Mouse (Mus musculus) liver, adult 2 months (tissue): Measurements from ENCODE around the gene Esrp2. TPM values are rescaled to one million over a fixed set of nuclear protein-coding genes. Genes with fewer than 3 reads are reported as not detected.
A peak's percentile ranks its signal among the peaks of the same experiment; 100 is the strongest.

Experiments
- DNase-seq: peaks from one replicate; pipeline ENCODE4 v3.0.0-alpha.2; 2011; ENCODE audit warnings: low read depth, low spot score; ENCODE audit errors: extremely low read depth
- H3K27ac ChIP-seq: fragments of 200-500 bp; replicated peaks from 2 replicates; pipeline ENCODE4 v1.5.1; 2012; ENCODE audit warnings: low read depth, mild to moderate bottlenecking, control low read depth, inconsistent platforms, low read length; ENCODE audit not compliant: insufficient read depth
- H3K27me3 ChIP-seq: fragments of 200-500 bp; 2 replicates; pipeline ENCODE4 v1.6.1; 2012; ENCODE audit warnings: mild to moderate bottlenecking, moderate library complexity, low read length, inconsistent platforms; ENCODE audit not compliant: control insufficient read depth, insufficient read depth
- H3K36me3 ChIP-seq: fragments of 200-500 bp; 2 replicates; pipeline ENCODE4 v1.6.1; 2012; ENCODE audit warnings: low read length, inconsistent platforms; ENCODE audit not compliant: control insufficient read depth, insufficient read depth
- H3K4me1 ChIP-seq: fragments of 200-500 bp; 2 replicates; pipeline ENCODE4 v1.6.1; 2011; ENCODE audit warnings: low read length; ENCODE audit not compliant: control insufficient read depth, insufficient read depth
- H3K4me3 ChIP-seq: fragments of 200-500 bp; 2 replicates; pipeline ENCODE4 v1.5.1; 2011; ENCODE audit warnings: low read depth, mild to moderate bottlenecking, control low read depth, low read length, moderate library complexity; ENCODE audit not compliant: insufficient read depth
- H3K79me2 ChIP-seq: fragments of 200-500 bp; 2 replicates; pipeline ENCODE4 v1.6.1; 2012; ENCODE audit warnings: inconsistent platforms, mild to moderate bottlenecking, low read length, moderate library complexity; ENCODE audit not compliant: control insufficient read depth, insufficient read depth
- H3K9ac ChIP-seq: fragments of 200-500 bp; 2 replicates; pipeline ENCODE4 v1.6.1; 2012; ENCODE audit warnings: low read depth, mild to moderate bottlenecking, control low read depth, inconsistent platforms, low read length
- CTCF ChIP-seq: fragments of 200-500 bp; IDR thresholded peaks from 2 replicates; pipeline ENCODE4 v1.5.1; 2011; ENCODE audit warnings: low read depth, low read length, control low read depth
- POLR2A ChIP-seq: fragments of 200-500 bp; IDR thresholded peaks from 2 replicates; pipeline ENCODE4 v1.6.1; 2011; ENCODE audit warnings: low read length, control low read depth; ENCODE audit not compliant: insufficient read depth; ENCODE audit errors: extremely low read depth
- WGBS: fragments of 180-500 bp; shearing (Covaris S2); methylation state at CpG from one replicate; pipeline ENCODE4 v1.1.7; 2018; 5-methylcytosine and 5-hydroxymethylcytosine counted together
- polyA plus RNA-seq: library from polyadenylated mRNA; depleted of rRNA; stranded (reverse); fragments of >200 nt; gene quantifications from 2 replicates; pipeline ENCODE4 v1.2.3, GENCODE M21; 2012; rRNA removed
- total RNA-seq: library from RNA; depleted of rRNA; stranded (reverse); fragments of >200 nt; gene quantifications from 2 replicates; pipeline ENCODE4 v1.2.3, GENCODE M21; 2014; rRNA removed

Esrp2 gene
- total RNA-seq (43.6 and 50.5 TPM in 2 replicates), polyA plus RNA-seq (76.8 and 86.2 TPM in 2 replicates)

DNA sequence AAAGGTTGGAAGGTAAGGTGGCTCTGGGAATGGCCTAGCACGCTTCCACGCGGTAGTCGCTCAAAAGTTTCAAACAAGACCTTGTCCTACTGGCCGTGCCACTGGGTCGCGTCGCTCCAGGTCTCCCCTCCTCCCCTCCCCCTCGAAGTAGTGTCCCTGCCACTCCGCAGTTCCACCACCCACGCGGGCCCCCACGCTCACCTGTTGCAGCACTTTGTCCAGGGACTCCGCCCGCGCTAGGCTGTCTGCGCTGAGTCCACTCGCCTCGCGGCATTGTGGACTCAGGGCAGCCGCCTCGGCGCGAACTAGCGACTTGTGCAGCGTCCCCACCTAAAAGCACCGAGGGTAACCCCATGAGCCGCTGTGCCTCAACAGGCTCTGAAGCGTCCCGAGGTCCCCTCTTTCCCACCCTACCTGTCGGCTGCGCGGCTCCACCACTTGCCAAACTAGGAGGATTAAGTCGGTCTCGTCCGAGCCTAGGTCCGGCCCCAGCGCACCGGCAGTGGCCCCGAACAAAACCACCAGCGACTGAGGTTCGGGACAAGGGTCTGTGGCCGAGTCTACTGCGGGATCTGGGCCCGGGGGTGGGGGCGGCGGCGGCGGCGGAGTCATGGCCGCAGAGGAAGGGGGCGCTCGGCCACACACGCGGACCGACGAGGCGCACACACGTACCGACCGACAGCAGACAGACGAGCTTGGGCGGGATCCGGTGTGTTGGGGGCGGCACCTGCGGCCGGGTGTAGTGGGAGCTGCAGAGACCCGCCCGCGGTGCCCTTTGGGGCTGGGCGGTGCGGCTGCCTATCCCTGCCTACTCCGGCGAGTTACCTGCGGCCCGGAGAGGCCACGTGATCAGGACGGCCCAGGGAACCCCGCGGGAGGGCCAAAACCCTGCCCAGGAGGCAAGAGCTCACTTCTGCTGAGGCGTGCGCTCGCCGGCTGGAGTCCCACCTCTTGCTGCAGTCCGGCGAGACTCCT lies at the start of gene Esrp2:
TSS of gene Esrp2 (minus strand) at position 819 of the 975 bp plus-strand sequence.
- peak; percentile 87 for TF ChIP-seq POLR2A
- TF ChIP-seq CTCF: no peak
- H3K36me3 ChIP-seq: peaks cover 17% of the 10 kb centered on the region
- H3K27ac ChIP-seq: peak within 1 kb of the TSS; percentile 93
- peaks cover 14% of the 10 kb centered on the region; the same call in 1 of the 2 replicates for H3K79me2 ChIP-seq
- no peaks in the 10 kb centered on the region for H3K27me3 ChIP-seq
- peaks cover 28% of the 10 kb centered on the region for H3K4me1 ChIP-seq
- under 1% methylated on average over 86 of the region's 86 CpGs for WGBS
- peak; percentile 92 for DNase-seq
- H3K9ac ChIP-seq: peak within 1 kb of the TSS; percentile 96
- H3K4me3 ChIP-seq: peak within 1 kb of the TSS; percentile 81

DNA sequence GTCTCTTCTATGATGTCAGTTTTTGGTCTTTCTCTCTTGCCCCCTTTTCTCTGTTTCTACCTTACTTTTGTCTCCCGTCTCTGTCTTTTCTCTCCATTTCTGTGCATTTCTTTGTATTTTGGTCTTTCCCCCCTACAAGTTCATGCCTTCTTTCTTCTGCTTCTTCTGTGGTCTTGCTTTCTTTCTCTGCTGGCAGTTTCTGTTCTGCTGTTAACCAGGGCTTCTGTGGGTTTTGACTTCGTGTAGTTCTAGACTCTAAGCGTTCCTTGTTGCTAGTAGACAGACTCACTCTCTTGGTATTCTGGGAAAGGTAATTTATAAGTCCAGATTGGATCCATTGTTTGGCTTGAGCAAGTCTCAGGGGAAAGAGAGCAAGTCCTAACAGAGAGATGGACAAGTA lies 49.6 kb upstream of the Esrp2 start:
- DNase-seq: no peak
- Histone ChIP-seq H3K36me3 (no peaks in the 10 kb centered on the region), H3K27ac (no peak overlapping the region), H3K9ac (no peak overlapping the region), H3K4me1 (peaks cover 9% of the 10 kb centered on the region), H3K79me2 (no peaks in the 10 kb centered on the region), H3K4me3 (no peak overlapping the region), H3K27me3 (no peaks in the 10 kb centered on the region)
- WGBS: 87% methylated on average over 3 of the region's 3 CpGs
- no peak for TF ChIP-seq CTCF
- TF ChIP-seq POLR2A: no peak

DNA sequence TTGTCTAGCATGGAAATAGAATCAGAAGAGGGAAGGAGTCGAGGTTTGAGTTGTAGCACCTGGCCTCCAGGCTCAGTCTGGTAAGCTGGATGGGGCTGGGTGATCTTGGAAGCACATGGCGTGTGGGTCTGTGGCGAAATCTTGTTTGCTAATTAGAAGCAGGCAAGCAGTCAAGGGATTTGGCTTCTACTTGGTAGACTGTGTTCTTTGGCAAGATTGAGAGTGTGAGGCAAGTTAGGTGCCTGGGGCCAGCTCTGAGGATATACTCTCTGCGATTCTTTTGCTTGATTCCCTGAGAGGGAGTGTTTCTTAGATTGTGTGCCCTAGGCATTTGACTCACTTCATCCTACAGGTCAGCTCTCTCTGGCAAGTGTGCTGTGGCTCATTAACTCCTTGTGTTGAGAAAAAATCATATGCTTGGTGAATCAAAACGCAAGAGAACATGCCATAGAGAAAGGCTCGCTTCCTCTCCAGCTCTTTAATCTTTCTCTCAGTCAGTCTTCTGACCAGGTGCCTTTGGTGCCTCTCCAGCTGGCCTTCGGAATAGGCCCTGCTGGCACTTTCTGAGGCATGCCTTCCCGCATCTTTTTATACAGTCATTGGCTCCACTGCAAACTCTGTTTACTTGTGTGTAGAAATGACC lies 49.0 kb upstream of the Esrp2 start:
- WGBS: 28% methylated on average over 8 of the region's 8 CpGs
- DNase-seq: peak; percentile 93
- Histone ChIP-seq H3K27me3 (no peaks in the 10 kb centered on the region), H3K4me1 (peaks cover 9% of the 10 kb centered on the region), H3K4me3 (no peak overlapping the region), H3K9ac (no peak overlapping the region), H3K36me3 (no peaks in the 10 kb centered on the region), H3K79me2 (no peaks in the 10 kb centered on the region), H3K27ac (no peak overlapping the region)
- no peak for TF ChIP-seq CTCF
- TF ChIP-seq POLR2A: no peak

DNA sequence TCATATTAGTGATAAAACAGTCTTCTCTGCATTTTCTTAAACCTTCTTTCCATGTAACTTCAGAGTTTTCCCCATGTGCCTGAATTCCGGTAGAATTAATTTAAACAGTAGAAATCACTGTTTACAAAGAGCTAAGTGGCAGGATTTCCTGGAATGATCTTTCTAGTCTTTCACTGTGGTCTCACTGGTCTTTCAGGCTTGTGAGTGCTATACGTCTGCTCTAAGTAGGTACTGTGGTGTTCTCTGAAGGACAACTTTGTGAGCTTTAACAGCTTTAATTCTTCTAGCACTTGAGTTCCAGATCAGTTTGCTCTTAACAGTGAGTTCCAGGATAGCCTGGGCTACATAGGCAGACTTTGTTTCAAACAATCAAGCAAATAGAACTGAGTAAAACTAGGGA lies 41.7 kb upstream of the Esrp2 start:
- Histone ChIP-seq H3K9ac (no peak overlapping the region), H3K36me3 (no peaks in the 10 kb centered on the region), H3K4me1 (no peaks in the 10 kb centered on the region), H3K27ac (no peak overlapping the region), H3K27me3 (no peaks in the 10 kb centered on the region), H3K4me3 (no peak overlapping the region), H3K79me2 (no peaks in the 10 kb centered on the region)
- TF ChIP-seq CTCF: no peak
- TF ChIP-seq POLR2A: no peak
- 75% methylated on average over 2 of the region's 2 CpGs for WGBS
- no peak for DNase-seq

DNA sequence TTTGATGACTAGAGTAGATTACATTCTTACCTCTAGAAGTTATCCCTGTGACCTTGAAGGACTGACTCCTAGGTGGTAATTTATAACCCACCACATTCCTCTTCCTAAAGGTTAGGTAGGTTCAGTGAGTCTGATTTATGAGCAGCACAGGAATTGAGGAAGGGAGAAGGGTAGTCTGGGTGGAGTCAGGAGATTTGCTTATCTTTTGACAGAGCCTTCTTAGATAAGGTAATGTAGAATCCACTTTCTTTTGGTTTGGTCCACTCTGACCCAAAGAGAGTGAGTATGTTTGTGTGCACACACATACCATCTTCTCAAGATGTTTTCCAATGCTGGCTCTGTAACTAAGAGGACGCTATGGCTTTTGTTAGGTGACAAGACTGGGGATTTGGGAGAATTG lies 40.8 kb upstream of the Esrp2 start:
- Histone ChIP-seq H3K4me1 (no peaks in the 10 kb centered on the region), H3K9ac (no peak overlapping the region), H3K27me3 (no peaks in the 10 kb centered on the region), H3K36me3 (no peaks in the 10 kb centered on the region), H3K79me2 (no peaks in the 10 kb centered on the region), H3K4me3 (no peak overlapping the region), H3K27ac (no peak overlapping the region)
- DNase-seq: no peak
- WGBS: 79% methylated on average over 1 of the region's 1 CpGs
- TF ChIP-seq POLR2A (no peak), CTCF (no peak)
